Mouse (Mus musculus): ENCODE results near the gene Flna.

Gene Flna

GRCm38 (mm10) chrX:74249615-74250014, at the start of gene Flna:
Flna (minus strand) TSS chrX:74249820.
- peak; percentile 53 for DNase-seq

- no peak for DNase-seq
Observed at GRCm38 (mm10) chrX:74298348-74298747, 48.7 kb upstream of the Flna start.

- DNase-seq: peak; percentile 95
Observed at GRCm38 (mm10) chrX:74296538-74297448, 47.2 kb upstream of the Flna start, which contains the start of gene Atp6ap1. Atp6ap1 (plus strand) TSS chrX:74297097.

- no peak for DNase-seq
Observed at GRCm38 (mm10) chrX:74293431-74293830, 43.8 kb upstream of the Flna start.

- DNase-seq: no peak
Observed at GRCm38 (mm10) chrX:74283092-74283437, 33.4 kb upstream of the Flna start.

GRCm38 (mm10) chrX:74282395-74283091, 32.9 kb upstream of the Flna start:
- DNase-seq: peak; percentile 88

GRCm38 (mm10) chrX:74281732-74282394, 32.2 kb upstream of the Flna start, which contains the start of the genes Taz and Dnase1l1:
Taz (plus strand) TSS chrX:74281912.
Dnase1l1 (minus strand) TSS chrX:74282337.
- peak; percentile 95 for DNase-seq

- DNase-seq: no peak
Observed at GRCm38 (mm10) chrX:74281041-74281731, 31.6 kb upstream of the Flna start.

GRCm38 (mm10) chrX:74277916-74278315, 28.3 kb upstream of the Flna start:
- no peak for DNase-seq

GRCm38 (mm10) chrX:74273422-74274322, 24.1 kb upstream of the Flna start:
- DNase-seq: no peak

- no peak for DNase-seq
Observed at GRCm38 (mm10) chrX:74270902-74271551, 21.4 kb upstream of the Flna start.

GRCm38 (mm10) chrX:74270062-74270901, 20.7 kb upstream of the Flna start, which contains the start of gene Rpl10:
Rpl10 (plus strand) TSS chrX:74270812.
- DNase-seq: peak; percentile 96

GRCm38 (mm10) chrX:74269736-74270061, 20.1 kb upstream of the Flna start:
- no peak for DNase-seq

GRCm38 (mm10) chrX:74257746-74258145, 8.1 kb upstream of the Flna start:
- DNase-seq: no peak

GRCm38 (mm10) chrX:74254888-74255565, 5.4 kb upstream of the Flna start:
- DNase-seq: no peak

GRCm38 (mm10) chrX:74254153-74254887, 4.7 kb upstream of the Flna start, which contains the start of gene Emd:
Emd (plus strand) TSS chrX:74254687.
- peak; percentile 96 for DNase-seq

- DNase-seq: peak; percentile 45
Observed at GRCm38 (mm10) chrX:74248651-74249050, 969 bp downstream of the Flna start.

GRCm38 (mm10) chrX:74246693-74247092, 2.9 kb downstream of the Flna start:
- no peak for DNase-seq

GRCm38 (mm10) chrX:74246213-74246681, 3.4 kb downstream of the Flna start:
- peak; percentile 90 for DNase-seq

All from kidney, adult 11 months (tissue).